Mouse (Mus musculus): ENCODE measurements around the gene Atf5. TPM values are rescaled to one million over a fixed set of nuclear protein-coding genes. Genes with fewer than 3 reads are reported as not detected.

Atf5 gene
- polyA plus RNA-seq, 1 experiment from 2014 or later: 3.7 TPM

DNA sequence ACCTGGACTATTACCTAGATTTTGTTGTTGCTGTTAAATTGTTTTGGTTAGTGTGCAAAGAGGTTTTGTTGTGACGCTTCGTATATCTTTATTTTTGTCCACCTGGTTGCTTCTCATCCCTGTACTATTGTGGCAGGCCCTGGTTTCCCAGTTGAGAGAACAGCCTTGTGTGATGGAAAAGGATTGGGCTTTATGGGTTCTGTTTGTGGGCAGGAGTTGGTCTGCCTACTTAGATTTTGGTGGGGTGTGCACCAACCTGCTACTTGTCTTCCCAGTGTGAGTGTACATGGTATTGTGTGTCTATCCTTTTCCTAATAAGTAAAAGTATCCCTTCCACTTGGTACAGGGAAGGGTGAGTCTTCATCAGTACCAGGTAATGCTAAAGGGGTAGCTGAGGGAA lies 2.9 kb upstream of the Atf5 start:
- H3K4me1 ChIP-seq (replicated peaks): peaks cover 42% of the 10 kb centered on the region

DNA sequence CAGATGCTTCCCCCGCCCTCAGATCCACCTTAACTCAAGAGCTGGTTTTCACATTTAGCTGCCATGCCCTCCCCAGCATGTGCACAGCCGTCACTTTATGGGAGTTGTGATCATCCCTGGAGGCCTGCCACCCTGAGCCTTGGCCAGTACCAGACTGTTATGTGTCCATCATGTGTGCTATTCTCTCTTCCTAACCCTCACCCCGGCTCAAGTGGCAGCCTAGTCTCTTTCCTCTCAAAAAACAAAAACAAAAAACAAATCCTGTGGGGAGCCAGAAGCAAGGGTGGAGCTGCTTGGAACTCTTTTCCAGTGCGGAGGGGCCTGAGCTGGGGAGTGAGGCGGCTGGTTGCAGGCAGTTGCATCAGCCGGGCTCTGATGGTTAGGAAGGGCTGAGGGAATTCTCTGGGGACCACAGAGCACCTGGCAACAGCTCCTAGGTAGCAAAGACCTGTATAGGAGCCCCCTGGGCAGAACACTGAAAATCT lies 2.3 kb upstream of the Atf5 start:
- H3K4me1 ChIP-seq (replicated peaks): peaks cover 41% of the 10 kb centered on the region
- H3K4me3 ChIP-seq (replicated peaks): peak overlapping the region; percentile 72
- ATAC-seq (ENCODE audit: insufficient number of reproducible peaks, insufficient read depth, low FRiP score, low TSS enrichment, low read depth): no peak
- H3K9ac ChIP-seq (replicated peaks): peak overlapping the region; percentile 50
- no peaks in the 10 kb centered on the region for H3K9me3 ChIP-seq
- 0 out of 2 replicates have a peak overlapping the region, but pooled peaks have one; percentile 25 for H3K27ac ChIP-seq
- H3K27me3 ChIP-seq: no peaks in the 10 kb centered on the region
- peak overlapping the region; percentile 87 for H3K4me2 ChIP-seq
- WGBS: 50% methylated on average over 6 of the region's 6 CpGs
- peaks cover 28% of the 10 kb centered on the region; the same call in 1 of the 2 replicates for H3K36me3 ChIP-seq

More for the DNA sequence above, 2.9 kb upstream of the Atf5 start:
- Histone ChIP-seq H3K36me3 (peaks cover 28% of the 10 kb centered on the region; the same call in 1 of the 2 replicates), H3K9me3 (no peaks in the 10 kb centered on the region), H3K27me3 (no peaks in the 10 kb centered on the region), H3K4me3 (replicated peaks) (0 out of 2 replicates have a peak overlapping the region, but pooled peaks have one; percentile 0), H3K9ac (replicated peaks) (0 out of 2 replicates have a peak overlapping the region, but pooled peaks have one; percentile 50), H3K27ac (no peak overlapping the region), H3K4me2 (peak overlapping the region; percentile 87)
- ATAC-seq (ENCODE audit: insufficient number of reproducible peaks, insufficient read depth, low FRiP score, low TSS enrichment, low read depth): no peak
- WGBS: 93% methylated on average over 2 of the region's 2 CpGs

GRCm38 (mm10) chr7:44818164-44818563 lies 1.7 kb upstream of the Atf5 start:
- Histone ChIP-seq H3K9ac (replicated peaks) (peak overlapping the region; percentile 90; the same call in 1 of the 2 replicates), H3K9me3 (no peaks in the 10 kb centered on the region), H3K4me1 (replicated peaks) (peaks cover 41% of the 10 kb centered on the region), H3K27me3 (no peaks in the 10 kb centered on the region), H3K36me3 (peaks cover 30% of the 10 kb centered on the region; the same call in 1 of the 2 replicates), H3K4me2 (peak overlapping the region; percentile 87), H3K4me3 (replicated peaks) (peak overlapping the region; percentile 72), H3K27ac (no peak overlapping the region)
- no peak for ATAC-seq (ENCODE audit: insufficient number of reproducible peaks, insufficient read depth, low FRiP score, low TSS enrichment, low read depth)
- 70% methylated on average over 2 of the region's 2 CpGs for WGBS

- H3K4me1 ChIP-seq (replicated peaks): peaks cover 41% of the 10 kb centered on the region
- no peak for ATAC-seq (ENCODE audit: insufficient number of reproducible peaks, insufficient read depth, low FRiP score, low TSS enrichment, low read depth)
- no peaks in the 10 kb centered on the region for H3K27me3 ChIP-seq
- peak overlapping the region; percentile 87 for H3K4me2 ChIP-seq
- H3K9ac ChIP-seq (replicated peaks): peak overlapping the region; percentile 90
- 0 out of 2 replicates have a peak overlapping the region, but pooled peaks have one; percentile 97 for H3K27ac ChIP-seq
- H3K36me3 ChIP-seq: peaks cover 32% of the 10 kb centered on the region; the same call in 1 of the 2 replicates
- WGBS: 33% methylated on average over 3 of the region's 3 CpGs
- peak overlapping the region; percentile 72 for H3K4me3 ChIP-seq (replicated peaks)
- no peaks in the 10 kb centered on the region for H3K9me3 ChIP-seq
Observed at GRCm38 (mm10) chr7:44817441-44817840, 983 bp upstream of the Atf5 start.

DNA sequence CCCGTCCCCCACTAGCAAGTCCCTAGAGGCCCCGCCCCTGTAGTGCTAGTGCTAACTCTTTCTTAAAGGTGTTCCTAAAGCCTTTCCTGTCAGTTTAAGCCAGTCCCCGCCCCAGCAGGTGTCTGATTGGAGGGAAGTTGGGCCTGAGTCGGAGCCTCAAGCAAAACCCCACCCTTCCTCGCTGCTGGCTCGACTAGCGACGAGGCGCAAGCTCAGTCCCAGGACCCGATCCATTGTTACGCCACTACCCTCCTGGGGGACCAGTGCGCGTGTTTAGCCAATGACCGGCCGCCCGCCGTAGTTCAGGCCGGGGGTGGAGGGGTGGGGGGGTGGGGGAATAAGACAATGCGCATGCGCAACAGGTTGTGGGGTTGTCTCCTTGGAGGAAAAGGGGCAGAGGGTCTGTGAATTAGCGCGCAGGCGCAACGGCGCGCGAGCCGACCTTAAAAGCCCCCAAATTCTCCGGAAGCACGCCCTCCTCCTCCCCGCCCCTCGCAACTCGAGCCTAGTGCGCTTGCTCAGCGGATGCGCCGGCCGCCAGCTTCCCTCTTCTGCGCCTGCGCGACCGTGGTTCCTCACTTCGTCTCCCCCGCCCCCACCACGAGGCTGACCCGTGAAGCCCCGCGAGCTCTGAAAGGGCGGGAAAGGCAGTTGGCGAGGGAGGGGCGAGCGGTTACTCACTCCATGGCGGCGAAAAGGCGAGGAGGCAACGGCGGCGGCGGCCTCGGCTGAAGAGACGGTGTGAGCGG lies 563 bp downstream of the Atf5 start, which contains the start of the genes Nup62 and Il4i1:
Gene Nup62 (plus strand): TSS at position 368 of the 749 bp plus-strand sequence.
Gene Il4i1 (plus strand): TSS at position 667 of the 749 bp plus-strand sequence.
- Histone ChIP-seq H3K9me3 (no peaks in the 10 kb centered on the region), H3K36me3 (peaks cover 37% of the 10 kb centered on the region), H3K9ac (replicated peaks) (peak within 1 kb of the TSS; percentile 90), H3K27me3 (no peaks in the 10 kb centered on the region), H3K27ac (peak within 1 kb of the TSS; percentile 97), H3K4me3 (replicated peaks) (peak within 1 kb of the TSS; percentile 72), H3K4me2 (peak within 1 kb of the TSS; percentile 87), H3K4me1 (replicated peaks) (peaks cover 41% of the 10 kb centered on the region)
- peak; percentile 94 for ATAC-seq (ENCODE audit: insufficient number of reproducible peaks, insufficient read depth, low FRiP score, low TSS enrichment, low read depth)
- WGBS: under 1% methylated on average over 61 of the region's 62 CpGs

GRCm38 (mm10) chr7:44814952-44815553 lies 1.4 kb downstream of the Atf5 start:
- H3K36me3 ChIP-seq: peaks cover 32% of the 10 kb centered on the region
- 43% methylated on average over 14 of the region's 14 CpGs for WGBS

DNA sequence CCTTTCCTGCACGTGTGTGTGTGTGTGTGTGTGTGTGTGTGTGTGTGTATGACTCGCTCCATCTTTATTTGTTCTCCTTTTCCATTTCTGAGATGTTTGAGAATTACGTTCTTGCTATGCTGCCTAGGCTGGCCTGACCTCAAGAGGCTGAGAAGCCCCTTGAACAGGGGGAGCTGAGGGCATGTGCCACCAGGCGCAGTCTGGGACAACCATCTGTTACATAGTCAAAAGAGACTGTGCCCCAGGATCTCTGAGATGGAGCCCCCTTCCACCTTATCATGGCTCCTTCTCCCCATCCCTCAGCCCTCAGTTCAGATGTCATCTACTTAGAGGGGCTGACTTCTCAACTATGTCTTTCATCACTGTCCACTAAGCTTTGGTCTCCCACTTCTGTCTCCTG lies 2.0 kb downstream of the Atf5 start:
- Histone ChIP-seq H3K4me3 (replicated peaks) (no peak overlapping the region), H3K36me3 (peaks cover 27% of the 10 kb centered on the region), H3K4me1 (replicated peaks) (peaks cover 30% of the 10 kb centered on the region), H3K9ac (replicated peaks) (no peak overlapping the region), H3K27ac (no peak overlapping the region), H3K4me2 (no peak overlapping the region), H3K27me3 (no peaks in the 10 kb centered on the region), H3K9me3 (no peaks in the 10 kb centered on the region)
- 94% methylated on average over 4 of the region's 4 CpGs for WGBS
- ATAC-seq (ENCODE audit: insufficient number of reproducible peaks, insufficient read depth, low FRiP score, low TSS enrichment, low read depth): no peak

More at GRCm38 (mm10) chr7:44814952-44815553, 1.4 kb downstream of the Atf5 start:
- Histone ChIP-seq H3K27me3 (no peaks in the 10 kb centered on the region), H3K27ac (peak overlapping the region; percentile 97), H3K9me3 (no peaks in the 10 kb centered on the region), H3K4me2 (peak overlapping the region; percentile 58), H3K4me1 (replicated peaks) (peaks cover 36% of the 10 kb centered on the region), H3K4me3 (replicated peaks) (peak overlapping the region; percentile 72), H3K9ac (replicated peaks) (peak overlapping the region; percentile 44)
- ATAC-seq (ENCODE audit: insufficient number of reproducible peaks, insufficient read depth, low FRiP score, low TSS enrichment, low read depth): 0 out of 2 replicates have a peak, but pooled peaks have one; percentile 9

DNA sequence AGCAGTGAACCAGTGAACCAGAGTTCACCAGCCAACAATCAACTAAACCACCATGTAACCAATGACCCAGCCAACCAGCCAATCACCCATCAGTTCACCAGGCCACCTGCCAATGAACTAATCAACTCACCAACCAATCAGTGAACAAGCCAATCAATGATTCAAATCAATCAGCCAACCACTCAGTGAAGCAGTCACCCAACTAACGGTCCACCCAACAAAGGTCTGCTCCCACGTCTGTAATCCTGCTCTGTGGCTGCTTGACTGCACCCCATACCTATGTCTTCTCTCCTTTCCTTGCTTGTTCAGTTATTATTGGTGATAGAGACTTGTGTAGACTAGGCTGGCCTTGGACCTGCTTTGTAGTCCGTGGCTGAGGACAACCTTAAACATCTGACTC lies 2.5 kb downstream of the Atf5 start:
- Histone ChIP-seq H3K4me2 (no peak overlapping the region), H3K36me3 (peaks cover 27% of the 10 kb centered on the region), H3K4me3 (replicated peaks) (no peak overlapping the region), H3K27me3 (no peaks in the 10 kb centered on the region), H3K9ac (replicated peaks) (no peak overlapping the region), H3K4me1 (replicated peaks) (peaks cover 26% of the 10 kb centered on the region), H3K27ac (no peak overlapping the region), H3K9me3 (no peaks in the 10 kb centered on the region)
- ATAC-seq (ENCODE audit: insufficient number of reproducible peaks, insufficient read depth, low FRiP score, low TSS enrichment, low read depth): no peak
- 91% methylated on average over 3 of the region's 3 CpGs for WGBS

DNA sequence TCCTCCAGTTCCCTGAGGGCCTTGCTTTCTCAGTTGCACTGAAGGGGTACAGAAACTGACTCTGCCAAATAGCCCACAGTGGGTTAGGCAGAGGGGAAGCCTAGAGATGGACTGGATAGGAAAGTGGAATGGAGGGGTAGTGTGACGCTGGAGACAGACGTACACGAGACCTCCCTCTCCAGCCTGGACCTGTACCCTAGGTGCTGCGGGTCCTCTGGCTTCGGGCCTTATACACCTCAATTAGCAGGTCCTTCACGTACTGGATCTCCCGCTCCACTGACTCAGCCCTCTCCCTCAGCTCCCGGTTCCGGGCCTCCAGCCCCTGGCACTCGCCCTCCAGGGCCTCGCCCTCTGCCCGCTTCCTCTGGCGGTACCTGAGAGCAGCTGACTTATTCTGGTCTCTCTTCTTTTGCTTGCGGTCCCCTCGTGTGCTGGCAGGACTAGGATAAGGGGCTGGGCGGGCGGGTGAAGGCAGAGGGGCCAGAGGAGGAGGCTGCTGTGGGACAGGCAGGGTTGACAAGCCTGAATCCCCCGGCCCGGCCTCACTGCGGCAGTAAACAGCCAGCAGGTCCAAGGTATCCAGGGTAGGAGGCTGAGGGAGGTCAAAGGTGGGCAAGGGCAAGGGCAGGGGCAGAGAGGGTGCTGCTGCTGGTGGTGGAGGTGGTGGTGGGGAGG lies 3.7 kb downstream of the Atf5 start:
- no peak overlapping the region for H3K4me3 ChIP-seq (replicated peaks)
- no peaks in the 10 kb centered on the region for H3K9me3 ChIP-seq
- 0 out of 2 replicates have a peak overlapping the region, but pooled peaks have one; percentile 24 for H3K9ac ChIP-seq (replicated peaks)
- WGBS: 87% methylated on average over 20 of the region's 20 CpGs
- H3K4me1 ChIP-seq (replicated peaks): peaks cover 14% of the 10 kb centered on the region
- no peak for ATAC-seq (ENCODE audit: insufficient number of reproducible peaks, insufficient read depth, low FRiP score, low TSS enrichment, low read depth)
- H3K27ac ChIP-seq: no peak overlapping the region
- no peaks in the 10 kb centered on the region for H3K27me3 ChIP-seq
- H3K4me2 ChIP-seq: no peak overlapping the region
- H3K36me3 ChIP-seq: peaks cover 21% of the 10 kb centered on the region

- no peak overlapping the region for H3K9ac ChIP-seq (replicated peaks)
- ATAC-seq (ENCODE audit: insufficient number of reproducible peaks, insufficient read depth, low FRiP score, low TSS enrichment, low read depth): no peak
- WGBS: 84% methylated on average over 7 of the region's 7 CpGs
- no peaks in the 10 kb centered on the region for H3K9me3 ChIP-seq
- H3K4me2 ChIP-seq: no peak overlapping the region
- peaks cover 21% of the 10 kb centered on the region for H3K36me3 ChIP-seq
- H3K27ac ChIP-seq: no peak overlapping the region
- peaks cover 8% of the 10 kb centered on the region for H3K4me1 ChIP-seq (replicated peaks)
- no peaks in the 10 kb centered on the region for H3K27me3 ChIP-seq
- H3K4me3 ChIP-seq (replicated peaks): no peak overlapping the region
Observed at GRCm38 (mm10) chr7:44810819-44811557, 5.5 kb downstream of the Atf5 start.

Data from limb, embryonic 12.5 days (tissue).